Mouse (Mus musculus) mesoderm, embryonic 11.5 days (tissue): Measurements from ENCODE around the gene Fads6.

Source experiments
- DNase-seq: peaks from one replicate; pipeline ENCODE4 v3.0.0-alpha.2; 2012; ENCODE audit warnings: low read depth, low spot score

The Fads6 gene

DNA sequence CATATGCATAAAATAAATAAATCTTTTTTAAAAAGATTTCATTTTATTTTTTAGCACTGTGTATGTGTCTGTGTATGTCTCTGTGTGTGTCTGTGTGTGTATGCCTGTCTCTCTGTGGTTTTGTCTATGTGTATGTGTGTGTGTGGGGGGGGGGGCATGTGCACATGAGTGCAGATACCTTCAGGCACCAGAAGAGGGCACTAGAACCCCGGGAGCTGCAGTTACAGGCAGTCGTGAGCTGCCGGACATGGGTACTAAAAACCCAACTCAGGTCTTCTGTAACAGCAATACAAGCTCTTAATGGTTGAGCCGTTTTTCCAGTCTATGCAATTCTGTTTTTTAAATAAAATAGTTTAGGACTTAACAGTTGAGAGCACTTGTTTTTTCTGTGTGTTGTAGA, 3.3 kb upstream of the Fads6 start:
- DNase-seq = no peak

DNA sequence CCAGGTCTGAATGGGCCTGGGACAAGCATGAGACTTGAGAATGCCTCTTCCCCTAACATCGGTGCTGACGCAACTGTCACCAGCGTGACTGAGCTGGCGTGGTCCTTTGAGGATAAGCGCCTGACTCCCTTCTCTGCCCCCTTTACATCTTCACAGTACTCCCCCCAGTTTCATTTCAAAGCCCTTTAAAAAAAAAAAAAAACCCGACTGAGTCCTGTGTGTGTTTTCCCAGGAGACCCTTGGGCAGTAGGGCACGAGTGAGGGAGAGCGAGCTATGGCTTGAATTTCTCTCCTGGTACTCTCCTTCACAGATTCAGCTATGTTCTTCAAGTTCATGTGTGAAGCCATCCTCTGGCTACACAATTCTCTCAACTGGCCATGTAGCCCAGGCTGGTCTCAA, 697 bp upstream of the Fads6 start:
- no peak for DNase-seq

DNA sequence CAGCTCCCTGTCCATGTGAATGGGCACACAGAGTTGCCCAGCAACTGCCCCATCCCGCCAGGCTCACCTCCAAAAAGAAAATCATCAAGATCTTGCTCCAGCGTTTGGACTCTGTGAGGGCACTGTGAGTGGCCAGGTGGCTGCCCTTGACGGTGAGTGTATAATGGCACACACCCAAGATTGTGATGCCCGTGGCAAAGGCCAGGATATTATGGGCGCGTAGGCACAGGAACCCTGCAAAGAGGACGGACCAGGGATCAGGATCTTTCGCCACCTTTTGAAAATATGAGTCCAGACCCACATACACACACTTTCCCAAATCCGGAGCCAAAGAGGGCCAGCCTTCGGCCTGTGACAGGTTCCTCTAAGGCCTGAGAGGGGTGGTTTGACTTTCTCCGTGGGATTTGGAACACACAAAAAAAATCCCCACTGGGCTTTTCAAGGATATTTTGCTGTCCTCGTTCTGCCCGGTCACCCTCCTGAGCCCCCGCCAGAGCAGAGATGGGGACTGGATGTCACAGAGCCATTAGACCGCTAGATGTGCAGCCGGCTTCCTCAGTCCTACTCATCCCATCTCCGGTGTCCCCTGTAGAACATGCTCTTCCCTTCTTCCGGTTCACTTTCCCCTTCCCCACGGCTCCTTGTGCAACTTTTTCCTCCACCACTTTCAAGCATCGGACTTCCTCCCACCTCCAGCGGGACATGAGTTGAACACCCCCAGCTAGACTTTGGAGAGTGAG, 822 bp downstream of the Fads6 start:
- no peak for DNase-seq

DNA sequence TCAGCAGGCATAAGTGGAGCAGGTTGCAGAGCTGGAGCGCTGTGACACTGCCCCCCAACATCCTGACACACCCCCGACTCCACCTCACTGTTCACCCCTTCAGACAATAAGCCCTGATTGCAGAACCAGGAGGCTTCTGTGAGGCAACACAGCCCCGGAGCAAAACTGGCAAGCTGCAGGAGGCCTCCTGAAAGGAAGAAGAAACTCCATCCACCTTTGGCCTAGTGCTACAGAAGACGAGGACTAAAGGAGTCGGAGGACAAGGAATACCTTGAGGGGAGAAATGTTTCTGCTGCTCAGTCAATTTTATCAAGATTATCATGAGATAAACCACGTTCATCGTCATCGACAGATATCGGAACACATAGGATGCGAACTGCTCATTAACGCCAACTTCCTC, 1.5 kb downstream of the Fads6 start:
- no peak for DNase-seq

DNA sequence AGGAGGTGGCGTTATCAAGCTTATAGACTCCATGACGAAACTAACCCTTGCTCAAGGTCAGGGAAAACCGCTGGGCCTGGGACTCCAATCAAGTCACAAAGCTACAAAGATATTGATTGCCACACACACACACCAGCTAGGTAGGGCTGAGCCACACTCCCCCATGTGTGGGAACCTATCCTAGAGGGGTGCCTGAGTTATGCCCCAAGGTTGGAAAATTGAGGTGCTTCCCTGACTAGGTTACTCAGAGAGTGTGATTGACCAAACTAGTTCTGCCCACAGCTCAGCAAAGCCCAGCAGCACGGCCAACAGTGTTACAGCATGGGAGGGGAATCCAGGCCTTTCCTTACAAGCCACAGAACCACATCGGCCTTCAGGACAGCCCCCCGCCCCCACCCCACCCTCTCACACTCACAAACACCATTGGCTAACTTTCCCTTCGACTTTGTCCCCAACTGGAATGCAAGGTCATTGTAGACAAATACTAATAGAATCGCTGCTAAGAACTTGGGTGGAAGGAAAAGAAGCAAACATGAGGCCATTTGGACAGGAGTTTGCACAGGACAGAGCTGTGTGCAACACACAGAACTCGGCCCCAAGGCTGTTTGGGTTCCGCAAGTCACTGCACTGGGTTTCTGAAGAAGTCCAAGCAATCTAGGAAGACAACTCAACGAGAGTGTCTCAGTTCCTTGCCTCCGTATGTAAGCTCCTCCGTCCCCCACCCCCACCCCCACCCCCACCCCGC, 4.7 kb downstream of the Fads6 start:
- no peak for DNase-seq

DNA sequence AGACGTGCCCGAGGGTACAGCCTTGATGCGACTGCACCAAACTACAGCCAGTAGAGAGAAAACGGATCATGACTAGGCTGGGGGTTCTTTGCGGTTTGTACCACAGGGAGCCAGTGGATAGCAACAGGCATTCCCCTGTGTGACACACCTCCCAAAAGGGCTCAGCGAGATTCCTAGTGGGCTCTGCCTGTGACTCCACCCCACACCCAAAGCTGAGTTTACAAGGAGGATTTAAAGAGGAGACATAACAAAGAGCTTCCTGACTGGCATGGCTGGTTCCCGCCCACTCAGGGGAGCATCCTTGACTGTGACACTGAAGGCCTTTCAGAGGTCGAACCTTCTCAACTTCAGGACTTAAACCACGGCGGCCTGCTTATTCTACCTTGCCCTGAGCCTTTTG, 6.0 kb downstream of the Fads6 start:
- DNase-seq = no peak

DNA sequence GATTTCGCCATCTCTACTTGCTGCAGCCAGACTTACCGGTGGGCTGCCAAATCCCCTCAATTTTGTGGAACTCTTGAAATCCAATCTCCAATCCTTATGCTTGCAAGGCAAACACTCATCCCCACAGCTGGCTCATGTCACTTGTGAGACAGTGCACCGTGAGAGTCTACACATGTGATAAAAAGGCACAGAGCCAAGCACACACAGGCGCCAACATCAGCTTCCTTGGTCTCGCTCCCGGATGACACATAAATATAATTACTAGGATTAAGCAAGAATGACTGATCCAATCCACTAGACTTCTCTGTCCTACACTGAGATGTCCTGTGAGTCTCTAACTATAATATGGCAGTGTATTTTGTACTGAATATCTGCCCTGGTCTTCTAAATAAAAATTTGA, 6.5 kb downstream of the Fads6 start:
- DNase-seq = no peak

DNA sequence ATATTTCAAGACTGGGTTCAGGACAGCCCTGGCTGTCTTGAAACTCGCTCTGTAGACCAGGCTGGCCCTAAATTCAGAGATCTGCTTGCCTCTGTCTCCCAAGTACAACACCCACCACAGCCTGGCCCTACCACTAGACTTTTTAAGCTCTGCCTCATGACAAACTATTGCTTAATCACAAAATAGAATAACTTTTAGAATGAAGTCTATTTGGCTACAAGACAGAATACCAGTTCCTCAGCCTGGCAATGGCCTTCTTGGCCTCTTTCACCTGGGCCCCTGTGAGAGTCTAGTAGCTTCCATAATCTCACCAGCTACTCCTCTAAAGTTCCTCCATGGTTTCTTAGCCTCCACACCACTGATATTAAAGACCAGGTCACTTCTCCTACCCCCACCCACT, 7.1 kb downstream of the Fads6 start:
- no peak for DNase-seq

DNA sequence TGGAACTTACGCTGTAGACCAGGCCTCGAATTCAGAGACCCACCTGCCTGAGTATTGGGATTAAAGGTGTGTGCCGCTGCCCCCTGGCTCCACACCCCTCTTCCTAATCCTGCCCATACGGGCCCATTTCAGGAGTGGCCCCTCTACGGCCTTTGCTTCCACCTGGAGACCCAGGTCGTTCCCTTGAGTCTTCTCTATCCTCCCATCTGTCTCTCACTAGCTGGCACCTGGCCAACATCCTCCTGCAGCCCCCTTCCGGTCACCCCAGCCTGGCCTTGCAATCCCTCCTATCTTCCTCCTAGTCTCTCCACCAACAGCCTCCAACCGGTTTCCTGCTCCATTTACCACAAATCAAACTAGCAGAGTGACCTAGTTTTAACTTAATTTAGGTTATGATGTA, 7.6 kb downstream of the Fads6 start:
- no peak for DNase-seq

DNA sequence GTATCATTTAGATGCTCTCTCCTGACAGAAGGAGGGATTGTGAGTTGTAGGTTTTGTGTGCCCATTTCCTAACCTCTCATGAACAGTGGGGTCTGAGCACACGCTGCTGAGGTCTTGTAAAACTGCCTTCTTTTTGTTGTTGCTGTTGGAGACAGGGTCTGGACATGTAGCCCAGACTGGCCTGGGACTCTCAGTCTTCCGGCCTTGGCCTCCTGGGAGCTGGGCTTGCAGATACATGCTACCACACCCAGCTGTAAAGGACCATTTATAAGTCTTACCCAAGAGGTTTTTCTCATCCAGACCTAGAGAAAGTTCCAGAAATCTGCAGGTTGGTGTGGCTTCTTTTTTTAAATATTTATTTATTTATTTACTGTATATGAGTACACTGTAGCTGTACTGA, 9.2 kb downstream of the Fads6 start:
- no peak for DNase-seq

DNA sequence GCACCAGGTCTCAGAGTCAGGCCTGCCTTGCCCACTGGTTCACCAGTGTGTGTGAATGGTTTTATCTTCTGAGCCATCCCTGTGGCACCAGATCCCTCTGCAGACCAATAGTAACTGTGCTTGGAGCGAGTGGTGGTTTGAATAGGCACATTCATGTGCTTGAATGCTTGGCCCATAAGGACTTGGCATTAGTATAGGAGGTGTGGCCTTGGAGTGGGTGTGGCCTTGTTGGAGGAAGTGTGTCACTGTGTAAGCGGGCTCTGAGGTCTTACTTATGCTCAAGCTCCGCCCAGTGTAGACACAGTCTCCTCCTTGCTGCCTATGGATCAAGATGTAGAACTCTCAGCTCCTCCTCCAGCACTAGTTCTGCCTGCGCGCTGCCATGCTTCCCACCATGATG, 10.1 kb downstream of the Fads6 start:
- DNase-seq = no peak

DNA sequence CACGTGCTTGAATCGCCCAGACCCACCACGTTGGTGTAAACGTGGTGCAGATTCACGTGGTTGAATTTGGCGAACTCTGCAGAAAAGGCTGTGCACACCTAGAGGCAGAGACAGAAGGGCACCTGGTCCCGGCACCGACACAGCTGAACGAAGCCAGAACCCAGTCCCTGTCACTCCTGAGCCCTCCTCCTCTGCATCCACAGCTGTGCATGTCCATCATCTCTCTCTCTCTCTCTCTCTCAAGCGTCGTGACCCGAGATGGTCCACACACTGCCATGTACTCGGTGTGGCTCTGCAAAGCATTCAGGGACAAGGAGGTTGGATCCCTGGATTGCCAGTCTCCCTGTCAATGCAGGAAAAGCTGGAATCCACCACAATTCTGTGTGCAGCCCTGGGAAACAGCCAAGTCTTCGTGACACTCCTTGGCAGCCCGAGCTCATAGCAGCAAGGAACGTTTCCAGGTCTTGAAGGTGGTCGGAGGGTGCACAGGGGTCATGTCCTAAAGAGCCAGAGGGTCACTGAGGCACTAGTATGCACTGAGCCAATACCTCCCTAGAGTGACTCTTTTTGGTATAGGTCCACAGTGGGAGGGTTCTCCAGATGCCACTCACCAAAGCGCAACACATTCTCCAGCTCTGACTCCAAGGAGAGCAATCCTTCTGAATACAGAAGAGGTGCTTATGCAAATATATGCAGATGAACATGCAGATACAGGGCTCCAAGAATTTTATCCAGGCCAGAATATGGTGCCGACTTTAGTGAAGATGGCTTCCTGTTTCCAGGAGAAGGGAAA, 11.1 kb downstream of the Fads6 start:
- no peak for DNase-seq

DNA sequence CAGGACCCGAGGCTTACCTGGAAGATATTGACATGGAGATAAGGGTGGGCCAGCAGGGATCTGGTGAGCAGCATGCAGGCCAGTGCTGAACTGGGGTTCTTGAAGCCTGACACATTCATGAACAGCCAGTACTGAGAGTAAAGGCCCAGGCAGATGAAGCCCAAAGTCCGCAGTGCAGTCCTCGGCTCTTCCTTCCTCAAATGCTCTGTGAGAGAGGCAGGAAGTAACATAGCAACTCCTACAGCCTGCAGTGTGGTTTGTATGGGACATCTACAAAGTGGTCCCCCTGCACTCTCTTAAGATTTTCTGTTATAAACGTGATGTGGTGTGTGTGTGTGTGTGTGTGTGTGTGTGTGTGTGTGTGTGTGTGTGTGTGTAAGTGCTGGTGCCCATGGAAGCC, 12.2 kb downstream of the Fads6 start:
- no peak for DNase-seq

DNA sequence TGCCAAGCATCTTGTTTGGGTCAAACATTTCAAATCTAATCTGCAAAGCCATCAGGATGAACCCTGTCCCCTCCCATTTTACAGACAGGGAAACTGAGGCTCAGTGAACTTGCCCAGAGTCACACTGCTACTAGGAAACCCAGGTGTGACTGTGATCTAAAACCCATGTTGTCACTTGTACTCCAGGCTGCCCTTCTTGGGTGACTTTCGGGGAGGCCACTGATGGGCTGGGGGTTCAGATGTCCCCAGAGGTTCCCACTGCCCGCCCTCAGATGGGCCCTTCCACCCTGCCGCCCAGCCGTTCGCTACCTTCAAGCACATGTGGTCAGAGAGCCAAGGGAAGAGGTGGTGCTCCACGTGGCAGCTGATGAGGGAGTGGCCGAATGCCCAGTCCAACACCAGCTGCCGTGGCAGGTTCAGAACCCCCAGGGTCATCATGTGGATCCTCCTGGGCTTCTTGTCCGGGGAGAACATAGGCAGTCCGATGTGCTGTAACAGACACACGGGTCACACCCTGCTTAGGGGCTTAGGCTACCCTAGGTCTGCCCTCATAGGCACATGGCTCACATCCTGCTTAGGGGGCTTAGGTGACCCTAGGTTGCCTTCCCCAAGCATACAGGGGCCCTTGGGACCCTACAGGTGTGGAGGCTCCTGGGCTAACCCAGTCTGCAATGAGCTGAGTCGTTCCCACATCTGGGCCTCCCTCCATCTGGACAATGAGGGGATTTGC, 13.4 kb downstream of the Fads6 start:
- no peak for DNase-seq

DNA sequence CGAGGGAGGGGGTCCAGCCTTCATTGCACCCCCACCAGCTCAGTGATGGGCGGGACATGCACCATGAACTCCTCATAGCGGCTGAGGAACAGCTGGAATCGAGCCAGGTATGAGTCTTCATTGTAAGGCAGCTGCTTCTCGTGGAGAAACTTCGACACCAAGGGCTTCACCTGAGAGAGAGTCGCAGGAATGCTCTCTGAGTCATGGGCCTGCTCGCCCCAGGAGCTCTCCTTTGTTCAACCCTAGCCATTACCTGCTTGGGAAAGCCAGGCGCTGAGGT, 14.0 kb downstream of the Fads6 start:
- DNase-seq = no peak

DNA sequence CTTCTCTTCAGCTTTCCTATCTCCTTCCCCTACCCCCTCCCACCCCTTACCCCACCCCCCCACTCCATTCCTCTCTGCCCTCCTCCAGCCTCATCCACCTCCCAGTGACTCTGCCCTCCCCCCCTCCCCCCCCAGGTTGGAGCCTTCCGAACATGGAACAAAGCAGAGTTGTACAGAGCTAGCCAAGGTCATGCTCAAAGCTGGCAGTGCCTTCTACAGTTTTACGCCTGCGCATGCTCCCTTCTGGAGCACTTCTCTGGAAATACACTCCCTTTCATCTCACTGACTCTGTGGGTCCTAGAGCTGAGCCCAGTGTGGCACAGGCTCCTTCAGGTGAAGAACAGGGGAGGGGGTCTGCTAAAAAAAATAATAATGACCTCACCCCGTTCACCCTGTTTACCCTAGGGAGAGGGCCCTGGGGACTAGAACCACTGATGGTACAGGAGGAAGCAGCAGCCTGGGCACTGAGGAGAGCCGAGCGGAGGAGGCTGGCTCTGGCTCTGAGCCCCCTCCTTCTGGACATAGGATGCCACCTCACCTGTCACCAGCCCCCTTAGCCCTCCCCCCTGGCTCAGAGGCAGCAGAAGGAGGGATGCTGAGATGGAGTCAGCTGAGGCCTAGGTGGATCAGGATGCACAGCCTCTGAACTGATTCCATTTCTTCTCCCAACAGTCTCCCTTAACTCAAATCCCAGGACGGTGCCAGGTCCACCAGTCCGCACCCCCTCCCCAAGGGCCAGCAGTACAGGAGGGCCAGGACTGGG, 14.6 kb downstream of the Fads6 start:
- no peak for DNase-seq

DNA sequence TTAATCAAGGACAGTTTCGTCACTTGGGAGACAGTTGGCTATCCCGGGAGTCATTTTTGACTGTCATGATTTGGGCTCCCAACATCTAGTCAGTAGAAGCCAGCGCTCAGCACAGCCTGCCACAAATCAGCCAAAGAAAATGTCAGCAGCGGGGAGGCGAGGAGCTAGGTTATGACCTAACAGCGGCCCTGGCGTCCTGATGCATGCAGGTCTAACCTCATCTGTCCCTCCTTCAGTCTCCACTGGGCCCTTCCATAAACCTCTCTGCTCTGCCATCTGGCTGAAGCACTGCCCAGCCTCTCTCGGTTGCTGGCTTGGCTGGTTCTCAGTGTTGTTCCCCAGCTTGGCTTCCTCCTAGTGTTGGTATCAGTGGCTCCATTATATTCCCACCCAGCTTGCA, 15.2 kb downstream of the Fads6 start:
- DNase-seq = no peak

DNA sequence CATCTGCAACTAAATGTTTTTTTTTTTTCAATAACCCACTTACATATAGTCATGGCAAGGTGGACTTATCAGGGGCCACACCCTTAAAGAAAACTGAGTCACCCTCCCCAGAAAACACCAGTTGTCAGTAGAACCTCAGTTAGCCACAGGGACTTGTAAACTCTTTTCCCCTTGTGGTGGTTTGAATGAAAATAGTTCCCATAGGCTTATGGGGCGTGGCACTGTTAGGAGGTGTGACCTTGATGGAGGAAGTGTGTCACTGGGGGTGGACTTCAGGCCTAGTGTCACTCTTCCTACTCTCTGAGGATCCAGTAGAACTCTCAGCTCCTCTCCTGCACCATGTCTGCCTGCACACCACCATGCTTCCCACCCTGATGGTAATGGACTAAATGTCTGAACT, 17.7 kb downstream of the Fads6 start:
- DNase-seq = no peak

DNA sequence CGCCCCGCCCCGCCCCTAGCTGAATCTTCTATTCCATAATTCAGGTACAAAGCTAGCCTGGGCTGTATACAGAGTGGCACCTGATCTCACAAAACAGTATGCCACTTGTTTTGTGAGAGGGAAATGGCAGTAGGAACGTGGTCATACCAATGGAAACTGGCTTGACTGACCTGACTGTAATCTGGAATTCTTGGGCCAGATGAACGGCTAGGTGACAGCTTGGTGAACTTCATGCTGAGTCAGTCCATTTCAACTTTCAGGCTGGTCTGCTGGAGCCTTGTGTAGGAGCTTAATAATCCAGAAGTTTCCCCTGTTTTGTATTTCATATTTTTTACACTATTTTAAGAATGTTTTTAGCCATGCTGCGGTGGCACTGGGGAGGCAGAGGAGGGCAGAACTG, 19.3 kb downstream of the Fads6 start:
- DNase-seq = no peak

DNA sequence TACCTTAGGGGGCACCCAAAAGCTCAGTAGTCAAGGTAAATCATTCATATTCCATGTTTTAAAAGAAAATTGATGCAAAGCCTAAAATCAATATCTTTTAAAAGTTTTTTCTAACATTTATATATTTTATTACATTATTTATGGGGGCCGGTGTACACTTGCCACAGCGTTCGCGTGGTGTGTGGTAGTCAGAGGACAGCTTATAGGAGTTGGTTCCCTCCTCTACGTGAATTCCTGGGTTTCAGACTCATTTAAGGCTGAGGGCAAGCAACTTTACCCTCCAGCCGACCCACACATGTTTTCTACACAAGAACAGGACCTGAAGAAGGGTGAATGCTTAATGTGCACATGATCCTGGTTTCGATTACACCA, 19.9 kb downstream of the Fads6 start:
- DNase-seq = no peak

DNA sequence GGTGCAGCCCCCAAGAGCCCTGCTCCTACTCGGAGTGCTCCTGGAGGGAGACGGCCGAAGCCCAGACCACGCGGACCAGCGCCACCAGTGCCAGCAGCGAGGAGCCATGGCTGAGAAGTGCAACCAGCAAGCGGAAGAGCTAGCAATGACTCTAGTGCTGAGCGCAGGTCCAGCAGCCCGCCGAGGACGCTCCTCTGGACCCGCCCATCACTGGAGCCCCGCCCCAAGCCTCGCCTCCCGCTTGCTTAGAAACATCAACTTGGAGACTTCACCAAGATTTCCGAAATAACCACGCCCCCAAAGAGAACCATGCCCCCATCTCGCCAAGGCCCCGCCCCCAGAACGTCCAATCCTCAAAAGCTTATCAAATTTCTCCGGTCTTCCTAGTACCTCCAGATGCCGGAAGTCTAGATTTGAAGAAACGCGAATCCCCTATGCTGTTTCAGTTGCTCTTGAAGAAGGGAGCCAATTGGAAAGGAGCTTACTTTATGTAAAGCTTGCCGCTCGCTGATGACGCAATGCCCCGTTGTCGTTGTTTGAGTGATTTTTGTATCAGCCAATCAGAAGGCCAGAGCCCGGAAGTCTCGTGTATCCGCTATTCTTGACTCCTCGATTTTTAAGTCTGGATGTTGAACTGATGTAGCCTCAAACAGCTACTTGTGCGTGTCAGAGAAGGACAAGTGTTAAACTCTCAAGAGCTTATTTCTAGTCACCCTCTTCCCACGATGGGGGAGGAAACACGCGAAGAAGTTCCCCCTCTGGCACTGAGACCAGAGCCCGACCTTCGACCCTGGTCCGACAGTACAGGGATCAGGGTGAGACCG, 20.5 kb downstream of the Fads6 start, which contains the start of gene Fdxr:
TSS of gene Fdxr (minus strand) at position 271 of the 824 bp plus-strand sequence.
- peak; percentile 99 for DNase-seq
